Mouse (Mus musculus): ENCODE measurements at regions not wholly inside any gene's neighbourhood (a gene's known extent, or its start where the extent isn't known, plus 50 kb on each side); places are given as distances from the start of the nearest gene placed in this dataset.

DNA sequence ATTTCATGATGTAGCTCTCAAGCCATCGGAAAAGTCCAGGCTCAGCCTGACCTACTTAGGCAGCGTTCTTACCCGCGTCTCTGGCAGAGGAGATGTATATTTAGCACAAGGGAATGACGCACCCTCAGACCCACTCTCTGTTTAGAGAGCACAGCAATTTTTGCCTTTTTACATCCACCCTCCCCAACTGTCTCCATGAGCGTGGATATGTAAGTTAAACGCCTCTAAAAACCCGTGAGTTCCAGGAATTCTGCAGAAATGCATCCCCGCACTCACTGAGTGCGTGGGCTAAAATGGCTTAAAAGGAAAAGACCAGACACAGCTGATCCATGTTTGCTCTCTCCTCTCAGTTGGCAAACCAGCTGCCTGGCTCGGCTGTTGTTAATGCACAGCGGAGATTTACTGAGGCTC lies 267.8 kb upstream of the Arid1b start:
- DNase-seq, result no peak

DNA sequence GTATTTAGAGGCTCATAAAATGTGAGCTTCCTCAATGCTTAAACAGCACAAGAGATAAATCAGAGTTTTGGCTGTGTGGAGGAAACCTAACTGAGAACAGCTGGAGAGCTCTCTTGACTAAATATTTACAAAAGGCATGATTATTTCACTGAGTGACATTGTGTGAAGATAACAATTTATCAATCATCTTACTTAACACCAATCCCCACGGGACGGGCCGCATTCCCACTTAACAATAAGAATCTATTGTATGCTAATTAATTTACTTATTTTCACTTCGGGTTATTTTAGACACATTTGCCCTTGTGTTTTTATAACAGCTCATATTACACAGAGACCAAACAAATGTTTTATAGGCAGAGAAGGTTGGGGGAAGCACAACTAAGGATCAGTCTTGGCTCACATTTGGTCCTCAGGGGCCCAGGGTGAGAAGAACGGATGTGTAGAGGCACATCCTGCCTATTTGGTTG lies 259.7 kb upstream of the Arid1b start:
- no peak for DNase-seq

DNA sequence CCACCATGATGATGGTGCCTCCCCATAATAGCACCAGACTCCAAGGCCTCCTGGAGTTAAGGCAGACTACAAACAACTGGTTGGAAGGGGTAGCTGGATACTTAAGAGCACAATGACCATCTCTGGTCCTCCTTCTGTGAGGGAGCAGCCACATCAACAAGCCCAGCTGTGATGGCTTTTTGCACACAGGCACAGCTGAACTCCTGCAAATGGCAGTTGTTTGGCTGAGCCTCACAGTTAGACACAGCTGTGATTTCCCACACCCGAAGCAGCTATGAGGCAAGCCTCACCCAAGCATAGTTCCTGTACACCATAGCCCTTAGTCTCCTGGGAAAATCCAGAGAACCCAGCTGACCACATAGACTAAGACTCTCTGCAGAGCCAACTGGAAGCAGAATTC lies 258.9 kb upstream of the Arid1b start:
- DNase-seq, result no peak

DNA sequence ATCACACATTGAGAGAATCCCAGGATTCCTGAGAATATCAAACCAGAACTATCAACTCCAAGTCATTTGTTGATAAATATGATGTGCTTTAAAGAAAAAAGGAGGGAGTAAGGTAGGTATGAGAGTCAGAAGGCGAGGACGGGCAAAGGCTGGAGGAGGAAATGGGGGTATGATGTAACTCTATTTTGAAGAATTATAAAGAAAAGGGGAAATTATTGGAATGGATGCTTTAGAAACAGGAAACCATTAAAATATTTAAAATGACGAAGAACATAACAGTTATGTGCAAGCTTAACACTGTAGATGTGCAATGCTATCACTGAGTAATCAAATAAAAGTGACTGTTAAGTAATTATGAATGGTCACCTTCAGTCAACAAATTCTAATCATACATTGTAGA lies 257.4 kb upstream of the Arid1b start:
- DNase-seq, result no peak

DNA sequence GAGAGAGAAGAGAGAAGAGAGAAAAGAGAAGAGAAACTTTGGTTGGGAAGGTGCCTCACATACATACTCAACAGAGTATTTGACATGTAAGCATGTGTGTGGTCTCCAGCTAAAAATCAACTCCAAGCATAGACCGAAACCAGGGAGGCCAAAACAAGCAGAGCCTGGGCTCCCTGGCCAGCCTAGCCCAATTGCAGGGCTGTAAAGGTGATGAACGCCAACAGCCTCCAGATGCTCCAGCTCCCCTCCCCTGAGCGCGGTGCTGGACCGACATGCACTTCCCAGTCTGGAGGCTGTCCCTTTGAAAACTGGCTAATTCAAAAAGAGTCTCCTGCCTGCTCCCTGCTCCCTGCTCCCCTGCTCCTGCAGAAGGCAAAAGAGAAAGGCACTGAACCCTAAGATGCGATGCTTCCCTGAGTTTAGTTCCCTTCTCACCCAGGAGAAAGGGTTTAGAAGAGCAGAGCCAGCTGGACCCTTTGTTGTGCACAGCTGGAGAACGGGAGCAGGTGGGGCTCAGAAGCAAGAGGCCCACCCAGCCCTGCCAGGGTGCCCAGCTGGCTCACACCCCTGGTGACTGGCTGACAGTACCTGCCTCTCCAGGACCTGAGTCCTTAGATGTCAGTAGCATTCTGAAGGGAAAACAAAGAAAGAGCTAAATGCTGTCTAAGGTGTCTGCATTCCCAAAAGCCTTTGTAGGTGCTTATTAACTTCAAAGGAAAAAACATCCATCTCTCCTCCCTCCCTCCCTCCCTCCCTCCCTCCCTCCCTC lies 255.2 kb upstream of the Arid1b start:
- DNase-seq, result no peak

DNA sequence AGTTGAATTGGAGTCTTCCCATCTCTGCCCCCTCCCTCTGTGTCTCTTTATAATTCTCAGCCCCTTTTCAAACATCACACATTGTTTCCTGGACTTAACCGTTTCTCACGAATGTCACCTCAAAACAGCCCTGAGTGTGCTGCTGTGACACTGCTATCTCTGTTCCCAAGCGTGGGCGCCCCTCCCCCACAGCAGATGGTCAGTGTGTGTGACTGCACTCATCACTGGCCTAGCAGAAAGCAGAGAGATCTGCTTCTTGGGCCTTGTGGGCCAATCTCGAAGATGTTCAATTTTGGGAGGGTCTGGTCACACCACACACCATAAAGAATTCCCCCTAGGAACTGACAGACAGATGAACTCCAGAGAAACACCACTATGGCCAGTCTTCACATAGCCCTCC lies 253.3 kb upstream of the Arid1b start:
- DNase-seq, result peak; percentile 4

DNA sequence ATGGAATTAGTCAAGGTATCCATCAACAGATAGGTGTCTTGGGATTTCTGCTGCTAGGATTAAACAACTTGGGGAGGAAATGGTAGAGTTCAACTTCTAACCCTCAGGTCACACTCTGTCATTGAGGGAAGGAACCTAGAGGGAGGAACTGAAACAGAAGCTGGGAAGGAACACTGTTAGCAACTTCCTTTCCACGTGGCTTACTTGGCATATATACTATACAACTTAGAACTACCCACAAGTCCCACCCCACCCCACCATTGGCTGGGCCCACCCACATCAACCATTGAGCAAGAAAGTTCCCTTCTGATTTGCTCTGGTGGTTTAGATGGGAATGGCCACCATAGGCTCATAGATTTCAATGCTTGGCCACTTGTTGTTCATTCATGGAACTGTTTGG lies 251.8 kb upstream of the Arid1b start:
- DNase-seq, result no peak

DNA sequence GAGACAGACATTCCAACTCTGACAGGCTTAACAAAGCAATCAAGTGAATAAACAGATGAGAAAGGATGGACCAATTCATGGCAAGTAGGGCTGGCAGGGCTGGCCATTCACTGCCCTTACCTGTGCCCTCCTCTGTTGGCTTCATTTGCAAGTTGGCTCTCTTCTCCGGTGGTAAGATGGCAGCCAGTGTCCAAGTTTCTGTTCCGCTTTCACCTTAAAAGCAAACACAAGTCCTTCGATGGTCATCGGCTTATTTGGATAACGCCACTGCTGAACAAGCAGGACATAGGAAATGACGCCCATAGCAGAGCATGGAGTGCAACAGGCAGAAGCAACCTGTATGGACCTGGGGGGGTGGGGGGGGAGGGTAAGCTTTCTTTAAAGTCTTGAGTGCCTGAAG lies 231.2 kb upstream of the Arid1b start:
- no peak for DNase-seq

DNA sequence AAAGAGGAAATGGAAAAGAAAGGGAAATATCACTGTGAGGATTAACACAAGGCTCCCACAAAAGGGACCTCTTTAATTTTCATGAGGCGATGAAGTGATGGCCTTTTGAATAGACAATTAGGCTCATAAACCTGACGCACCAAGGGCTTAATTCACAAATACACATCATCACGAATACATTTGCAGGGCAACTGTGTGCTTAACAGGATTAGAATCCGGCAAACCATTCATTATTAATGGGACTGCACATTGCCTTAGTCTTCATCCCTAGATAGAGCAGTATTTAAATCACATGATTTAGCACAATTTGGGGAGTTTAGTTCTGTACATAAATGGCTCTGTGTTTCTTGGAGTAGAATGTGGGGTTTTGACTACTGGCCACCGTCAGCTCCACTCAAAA lies 228.4 kb upstream of the Arid1b start:
- DNase-seq, result no peak

DNA sequence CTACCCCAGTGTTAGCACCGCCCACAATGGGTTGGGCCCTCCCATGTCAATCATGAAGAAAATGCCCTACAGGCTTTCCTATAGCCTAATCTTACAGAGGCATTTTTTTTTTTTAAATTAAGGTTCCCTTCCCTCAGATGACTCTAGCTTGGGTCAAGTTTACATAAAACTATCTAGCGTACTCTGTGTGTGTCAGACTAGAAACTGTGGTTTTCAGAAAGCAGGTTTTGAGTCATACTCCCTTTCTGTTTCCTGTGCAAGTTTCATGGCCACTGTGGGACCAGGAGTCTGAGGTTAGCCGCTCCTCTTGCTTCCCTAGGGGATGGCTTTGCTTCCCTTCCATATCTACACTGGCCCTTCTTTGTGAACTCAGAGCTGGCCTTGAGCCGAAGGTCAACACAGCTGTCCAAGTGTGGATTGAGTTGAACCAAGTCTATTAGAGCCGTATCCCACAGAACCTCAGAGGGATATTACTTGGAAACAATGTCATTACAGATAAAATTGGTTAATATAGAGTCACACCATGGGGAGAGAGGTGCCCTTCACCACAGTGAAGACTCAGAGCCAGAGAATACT lies 226.1 kb upstream of the Arid1b start:
- no peak for DNase-seq

DNA sequence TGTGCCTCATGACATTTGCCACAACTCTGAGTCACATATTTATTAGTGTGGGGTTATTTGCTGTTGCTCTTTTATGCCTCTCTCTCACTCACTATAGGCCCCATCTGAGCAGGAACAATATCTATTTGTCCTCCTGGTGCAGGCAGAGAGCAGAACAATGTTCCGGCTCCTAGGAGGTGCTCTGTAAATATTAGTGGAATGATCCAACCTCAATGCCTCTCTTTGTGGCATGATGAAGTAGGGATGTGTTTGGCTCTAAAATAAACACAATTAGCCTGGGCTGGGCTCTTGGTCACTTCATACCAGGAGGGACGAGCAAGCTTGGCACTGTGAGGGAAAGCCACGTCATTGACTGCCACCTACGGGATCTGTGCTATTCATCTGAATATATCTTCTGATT lies 224.8 kb upstream of the Arid1b start:
- DNase-seq, result no peak

DNA sequence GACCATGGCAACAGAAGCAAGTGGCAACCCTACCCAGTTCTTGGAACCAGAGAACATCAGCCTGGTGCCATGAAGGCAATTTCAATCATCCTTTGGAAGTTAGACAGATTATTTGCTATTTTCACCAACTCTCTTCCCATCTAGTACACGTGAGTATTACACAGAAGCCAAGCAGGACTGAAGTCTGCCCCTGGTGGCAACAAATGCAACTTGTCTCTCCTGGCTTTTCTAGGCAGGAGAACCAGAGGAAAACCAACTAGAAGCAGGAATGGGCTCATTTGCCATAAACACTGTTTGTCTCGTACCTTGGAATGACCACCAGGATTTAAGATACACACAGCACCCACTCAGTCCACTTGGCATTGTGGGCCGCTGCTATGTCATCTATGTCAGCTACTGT lies 224.1 kb upstream of the Arid1b start:
- DNase-seq, result no peak

DNA sequence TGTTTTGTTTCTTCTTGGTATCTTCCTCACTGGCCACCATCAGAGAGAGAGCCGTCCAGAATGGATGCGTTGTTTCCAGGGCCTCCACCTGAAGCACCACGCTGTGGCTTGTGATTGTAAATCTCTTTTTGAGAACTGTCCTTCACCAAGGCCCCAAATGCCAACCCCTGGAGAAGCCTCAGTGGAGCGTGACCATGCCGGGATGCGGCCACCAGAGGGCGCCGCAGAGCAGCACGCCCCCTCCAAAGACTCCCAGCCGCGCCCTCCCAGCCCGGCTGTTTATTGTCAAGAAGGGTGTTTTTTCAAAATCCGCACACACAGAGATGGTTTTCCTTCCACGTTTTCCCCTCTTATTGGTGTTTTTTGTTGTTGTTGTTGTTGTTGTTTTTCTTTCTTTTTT lies 216.0 kb upstream of the Arid1b start:
- DNase-seq, result peak; percentile 78

DNA sequence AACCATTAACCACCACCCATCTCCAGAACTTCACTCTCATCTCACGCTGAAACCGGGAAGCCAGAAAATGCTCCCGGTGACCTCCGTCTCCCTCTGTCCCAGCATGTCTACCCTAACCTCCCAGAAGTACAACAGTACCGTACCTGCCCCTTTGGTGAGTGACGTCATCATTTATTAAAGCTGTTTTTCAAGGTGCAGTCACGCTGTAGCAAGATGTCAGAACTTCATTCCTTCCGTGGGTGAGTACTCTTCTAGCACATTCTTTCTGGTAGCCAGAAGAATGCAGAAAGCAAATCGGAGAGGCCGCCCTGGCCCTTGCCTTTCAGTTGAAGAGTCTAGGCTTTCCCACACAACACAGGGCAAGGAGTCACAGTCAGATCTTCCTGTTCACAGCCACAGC lies 215.1 kb upstream of the Arid1b start:
- DNase-seq, result no peak

DNA sequence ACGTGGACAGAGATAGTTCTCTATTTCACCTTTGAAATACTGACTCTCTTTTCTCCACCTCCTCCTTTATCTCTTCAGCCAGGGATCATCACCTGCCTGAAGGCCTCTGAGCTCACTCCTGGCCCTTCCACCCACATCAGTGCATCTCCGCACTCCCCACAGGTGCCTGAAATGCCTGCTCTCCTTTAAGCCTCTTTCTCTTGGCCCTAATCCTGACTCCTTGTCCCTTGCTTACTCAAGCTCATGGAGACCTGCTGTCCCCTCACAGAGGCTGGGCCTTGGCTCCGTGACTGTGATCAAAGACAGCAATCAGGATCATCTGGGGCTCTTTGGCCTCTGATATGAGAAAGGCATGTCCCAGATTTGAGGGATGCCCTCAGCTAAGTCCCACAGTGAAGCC lies 212.5 kb upstream of the Arid1b start:
- no peak for DNase-seq

DNA sequence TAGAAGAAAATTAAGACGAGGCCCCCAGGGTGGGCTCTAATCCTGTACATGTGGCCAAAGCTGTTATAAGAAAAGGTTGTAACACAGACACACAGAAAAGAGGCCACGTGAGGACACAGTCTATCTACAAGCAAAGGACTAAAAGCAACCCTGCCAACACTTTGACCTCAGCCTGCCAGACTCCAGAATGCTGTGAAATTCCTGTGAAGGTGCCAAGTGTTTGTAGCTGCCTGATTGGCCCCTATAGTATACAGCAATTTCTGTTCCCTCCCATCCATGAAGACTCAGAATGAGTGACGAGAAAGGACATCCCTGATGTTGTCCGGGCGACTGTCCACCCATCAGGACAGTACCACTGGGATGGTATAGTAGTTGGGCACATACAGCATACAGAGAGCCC lies 209.8 kb upstream of the Arid1b start:
- no peak for DNase-seq

DNA sequence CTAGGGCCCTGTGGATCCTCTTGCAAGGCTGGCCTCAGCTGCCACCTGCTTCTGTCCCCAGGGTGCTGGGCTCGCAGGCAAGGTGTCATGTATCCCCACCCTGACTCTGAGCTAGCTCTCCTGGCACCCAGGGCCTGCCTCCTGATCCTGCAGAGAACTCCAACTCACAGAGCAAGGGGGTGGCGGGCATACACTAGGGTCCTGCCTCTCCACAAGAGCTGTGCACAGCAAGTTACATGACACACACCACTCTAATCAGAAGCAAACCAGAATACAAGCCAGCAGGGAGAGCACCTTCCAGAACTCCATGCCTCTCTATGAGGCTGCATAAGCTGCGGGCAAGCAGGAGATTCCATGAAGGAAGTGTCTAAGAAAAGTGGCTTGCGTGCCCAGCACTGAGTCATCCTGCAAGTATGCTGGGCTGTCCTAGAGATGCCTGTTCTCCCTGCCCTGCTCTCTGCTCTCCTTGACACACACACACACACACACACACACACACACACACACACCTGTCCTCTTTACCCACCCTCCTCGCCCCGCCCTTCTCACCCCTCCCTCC lies 208.8 kb upstream of the Arid1b start:
- no peak for DNase-seq

DNA sequence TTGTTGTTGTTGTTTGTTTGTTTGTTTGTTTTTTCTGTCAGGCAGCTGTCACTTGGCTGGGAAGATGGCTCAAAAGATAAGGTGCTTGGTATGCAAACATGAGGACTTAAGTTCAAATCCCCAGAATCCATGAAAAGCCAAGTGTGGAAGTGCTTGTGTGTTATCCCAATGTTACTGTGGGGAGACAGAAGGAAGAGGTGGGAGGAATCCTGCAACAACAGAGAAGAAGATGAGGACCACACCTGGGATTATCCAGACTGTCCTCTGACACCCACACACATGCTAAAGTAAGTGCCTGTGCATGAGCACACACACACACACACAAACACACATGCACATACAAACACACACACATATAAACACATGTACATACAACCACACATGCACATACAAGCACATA lies 207.6 kb upstream of the Arid1b start:
- DNase-seq, result no peak

DNA sequence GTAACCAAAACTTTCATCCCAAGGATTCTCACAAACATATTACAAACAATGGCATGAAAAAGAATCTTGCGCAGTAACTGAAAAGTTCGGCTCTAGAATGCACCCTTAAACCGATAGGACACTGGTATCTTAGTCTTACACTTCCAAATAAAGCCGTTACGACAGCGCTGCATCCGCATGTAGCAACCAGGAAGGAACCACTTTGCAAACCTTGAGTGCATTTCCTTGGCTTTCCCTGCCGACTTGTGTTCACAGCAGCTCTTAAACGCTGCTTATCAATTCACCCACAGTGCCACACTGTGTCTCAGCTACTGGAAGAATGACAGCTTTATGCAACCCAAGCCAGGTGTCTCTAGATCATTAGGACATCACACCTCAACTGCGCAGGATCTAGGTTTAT lies 202.3 kb upstream of the Arid1b start:
- DNase-seq, result no peak

DNA sequence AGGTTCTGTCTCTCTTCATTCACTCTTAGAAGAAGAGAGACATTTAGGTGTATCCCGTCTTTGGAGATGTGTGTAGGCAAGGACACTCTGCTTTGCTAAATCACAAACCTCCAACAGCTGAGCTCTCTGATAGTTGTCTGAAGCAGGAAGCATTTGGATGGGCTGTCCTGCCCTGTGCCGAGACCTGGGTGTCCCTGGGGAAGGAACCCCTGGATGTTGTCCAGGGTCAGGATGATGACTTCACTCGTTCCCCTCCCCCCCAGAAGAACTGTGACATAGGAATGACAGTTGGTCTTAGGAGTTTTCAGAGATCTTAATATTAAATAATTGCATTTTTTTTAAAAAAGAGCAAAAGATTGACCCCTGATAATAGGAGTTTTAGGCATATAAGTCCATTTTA lies 197.9 kb upstream of the Arid1b start:
- no peak for DNase-seq

DNA sequence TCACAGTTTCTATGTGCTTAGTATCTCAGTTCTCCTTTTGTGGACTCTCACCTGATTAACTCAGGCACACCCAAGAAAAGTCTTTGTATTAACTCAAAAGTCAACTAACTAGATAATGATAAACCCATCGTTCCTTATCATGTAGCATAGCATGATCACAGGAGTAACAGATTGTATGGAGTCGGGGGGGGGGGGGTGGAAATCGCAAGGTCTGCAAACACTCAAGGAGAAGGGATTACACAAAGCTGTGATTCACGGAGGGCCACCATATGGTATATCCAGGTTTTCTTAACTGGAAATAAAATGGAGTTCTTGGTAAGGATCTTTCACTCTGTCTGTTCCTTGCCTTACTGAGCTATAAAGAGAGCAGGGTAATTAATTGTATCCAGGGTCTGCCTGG lies 190.1 kb upstream of the Arid1b start:
- DNase-seq, result no peak

DNA sequence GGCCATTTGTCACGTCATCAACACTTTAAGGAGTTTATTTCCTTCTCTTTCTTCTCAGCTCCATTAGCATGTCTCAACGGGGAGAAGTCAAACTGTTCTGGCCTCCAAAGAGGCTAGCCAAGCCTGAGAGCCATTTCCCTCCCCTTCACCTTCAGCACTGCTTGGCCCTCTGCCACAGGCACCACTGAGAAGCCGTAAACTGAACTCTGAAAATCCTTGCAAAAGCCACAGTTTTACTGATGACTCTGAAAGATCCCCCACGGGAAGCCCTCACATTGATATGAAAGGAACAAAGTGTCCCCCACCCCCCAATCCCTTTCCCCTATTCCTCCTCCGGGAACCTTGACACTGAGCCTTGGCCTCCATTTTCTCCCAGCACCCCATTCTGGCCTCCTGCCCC lies 188.1 kb upstream of the Arid1b start:
- DNase-seq, result no peak

DNA sequence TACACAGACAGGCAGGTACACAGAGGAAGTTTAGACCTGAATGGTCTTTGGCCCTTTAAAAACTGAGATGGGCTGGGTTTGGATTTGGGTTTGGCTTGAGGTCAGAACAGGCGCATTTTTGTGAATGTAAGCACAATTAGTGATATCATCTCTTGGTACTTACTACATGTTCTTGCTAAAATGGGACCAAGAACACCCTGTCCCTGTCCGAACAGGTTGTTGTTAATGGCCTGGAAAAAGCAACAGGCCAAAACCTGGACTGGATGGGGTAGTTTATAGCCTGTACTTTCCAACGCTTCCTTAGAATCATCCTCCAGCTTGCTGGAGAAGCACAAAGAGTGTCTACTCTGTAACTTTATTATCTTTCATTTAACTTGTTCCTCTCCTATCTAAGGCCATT lies 185.2 kb upstream of the Arid1b start:
- DNase-seq, result no peak

DNA sequence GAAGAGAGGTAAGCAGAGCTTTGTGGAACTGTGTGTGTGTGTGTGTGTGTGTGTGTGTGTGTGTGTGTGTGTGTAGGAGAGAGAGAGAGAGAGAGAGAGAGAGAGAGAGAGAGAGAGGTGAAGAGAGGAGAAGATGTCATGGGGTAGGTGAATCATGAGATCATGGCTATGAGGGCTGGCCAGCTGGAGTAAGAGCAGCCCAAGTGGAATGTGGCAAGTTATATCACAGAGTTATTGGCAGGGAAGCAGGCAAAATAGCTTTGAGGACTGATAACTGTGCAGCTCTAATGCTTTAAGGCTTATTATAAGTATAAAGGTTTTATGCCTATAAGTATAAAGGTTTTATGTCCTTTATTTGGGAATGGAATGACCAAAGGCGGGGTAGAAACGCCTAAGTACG lies 180.9 kb upstream of the Arid1b start:
- no peak for DNase-seq

DNA sequence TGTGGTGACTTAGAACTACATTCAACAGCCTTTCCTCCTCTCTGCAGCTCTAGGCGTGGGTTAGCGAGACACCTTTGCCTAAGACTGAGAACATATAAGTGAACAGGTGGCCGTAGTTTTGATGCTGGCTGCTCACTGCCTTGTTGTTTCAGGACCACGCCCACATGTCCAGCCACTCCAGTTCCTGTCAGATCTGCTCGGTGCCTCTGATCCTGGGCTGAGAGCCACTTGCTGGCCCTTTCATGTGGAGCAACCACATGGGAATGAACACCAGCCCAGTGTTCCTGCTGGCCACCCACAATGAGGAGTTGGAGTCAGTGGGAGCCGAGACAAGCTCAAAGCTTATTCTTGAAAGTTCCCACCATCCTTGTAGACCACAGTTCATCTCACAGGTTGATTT lies 180.5 kb upstream of the Arid1b start:
- DNase-seq, result no peak
